Mouse (Mus musculus) 3T3-L1 (cell line): Measurements from ENCODE around the gene Lrrc29.

ENCODE experiments used
- DNase-seq: peaks from one replicate; pipeline ENCODE4 v3.0.0-alpha.2; 2015; ENCODE audit warnings: low read depth, low spot score

Lrrc29 gene

GRCm38 (mm10) chr8:105326141-105326672 is at the start of gene Lrrc29, which contains the start of gene Tmem208:
Gene Lrrc29, minus strand, starts transcription at chr8:105326278.
Gene Tmem208, plus strand, starts transcription at chr8:105326354.
- DNase-seq = peak; percentile 99

GRCm38 (mm10) chr8:105374513-105374966 is 48.5 kb upstream of the Lrrc29 start:
- no peak for DNase-seq

- DNase-seq = peak; percentile 89
Measured at GRCm38 (mm10) chr8:105373032-105373431, 47.0 kb upstream of the Lrrc29 start, which contains the start of gene Plekhg4. Gene Plekhg4, plus strand, starts transcription at chr8:105373274.

- DNase-seq = peak; percentile 87
Measured at GRCm38 (mm10) chr8:105372473-105372872, 46.4 kb upstream of the Lrrc29 start.

GRCm38 (mm10) chr8:105367107-105367506 is 41.0 kb upstream of the Lrrc29 start:
- DNase-seq = peak; percentile 63

GRCm38 (mm10) chr8:105361751-105362702 is 35.9 kb upstream of the Lrrc29 start:
- DNase-seq = no peak

- DNase-seq = peak; percentile 82
Measured at GRCm38 (mm10) chr8:105359646-105360045, 33.6 kb upstream of the Lrrc29 start.

GRCm38 (mm10) chr8:105359208-105359607 is 33.1 kb upstream of the Lrrc29 start:
- DNase-seq = no peak

GRCm38 (mm10) chr8:105356681-105357080 is 30.6 kb upstream of the Lrrc29 start:
- DNase-seq = no peak

GRCm38 (mm10) chr8:105355179-105356024 is 29.3 kb upstream of the Lrrc29 start:
- peak; percentile 89 for DNase-seq

GRCm38 (mm10) chr8:105354549-105354948 is 28.5 kb upstream of the Lrrc29 start:
- DNase-seq = no peak

- DNase-seq = no peak
Measured at GRCm38 (mm10) chr8:105353583-105354135, 27.6 kb upstream of the Lrrc29 start.

- peak; percentile 44 for DNase-seq
Measured at GRCm38 (mm10) chr8:105350186-105350585, 24.1 kb upstream of the Lrrc29 start.

GRCm38 (mm10) chr8:105349096-105349771 is 23.2 kb upstream of the Lrrc29 start:
- DNase-seq = no peak

GRCm38 (mm10) chr8:105348450-105349095 is 22.5 kb upstream of the Lrrc29 start, which contains the start of gene Slc9a5:
Gene Slc9a5, plus strand, starts transcription at chr8:105348843.
- DNase-seq = peak; percentile 81

- DNase-seq = peak; percentile 99
Measured at GRCm38 (mm10) chr8:105347428-105348221, 21.5 kb upstream of the Lrrc29 start, which contains the start of gene Fhod1. Gene Fhod1, minus strand, starts transcription at chr8:105347953.

- peak; percentile 77 for DNase-seq
Measured at GRCm38 (mm10) chr8:105346611-105347427, 20.7 kb upstream of the Lrrc29 start.
